Mouse (Mus musculus) testis, adult 2 months (tissue): ENCODE results near the gene Cldn15.

ENCODE experiments used
- CTCF ChIP-seq: fragments of 200-500 bp; IDR thresholded peaks from 2 replicates; pipeline ENCODE4 v1.5.1; 2012; ENCODE audit warnings: low read depth, mild to moderate bottlenecking, inconsistent platforms, low read length, moderate library complexity; ENCODE audit not compliant: control insufficient read depth, insufficient read depth, insufficient replicate concordance
- POLR2A ChIP-seq: fragments of 200-500 bp; IDR thresholded peaks from 2 replicates; pipeline ENCODE4 v1.6.1; 2012; ENCODE audit warnings: low read depth, mild to moderate bottlenecking, inconsistent platforms, low read length, moderate library complexity; ENCODE audit not compliant: control insufficient read depth

DNA sequence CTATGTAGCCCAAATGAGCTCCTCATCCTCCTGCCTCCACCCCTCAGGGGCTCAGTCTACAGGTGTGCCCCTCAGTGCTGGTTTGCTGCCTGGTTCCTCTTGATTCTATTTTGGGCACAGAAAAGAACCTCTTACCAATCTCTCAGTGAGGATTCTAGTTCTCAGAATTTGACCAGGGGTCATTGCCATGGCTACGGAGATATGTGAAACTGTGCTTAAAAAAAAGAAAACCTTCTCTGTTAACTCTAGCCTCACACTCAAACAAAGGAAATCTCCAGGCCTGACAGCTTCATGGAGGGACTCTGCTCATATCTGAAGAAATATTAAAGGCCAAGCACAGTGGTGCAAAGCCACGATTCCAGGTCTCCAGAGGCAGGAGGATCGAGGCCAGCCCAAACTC lies 23.6 kb upstream of the Cldn15 start:
- TF ChIP-seq POLR2A (no peak), CTCF (no peak)
